Mouse (Mus musculus) CH12.LX (cell line): ENCODE results near the gene Flnc. TPM values are rescaled to one million over a fixed set of nuclear protein-coding genes. Genes with fewer than 3 reads are reported as not detected.
"Not testable (repeated sequence)": the region's sequence is repeated elsewhere in the genome, so short reads cannot be mapped to it uniquely, and the experiment has no call there.

Experiments
- DNase-seq: peaks from one replicate; pipeline ENCODE4 v3.0.0-alpha.2; 2013; ENCODE audit errors: extremely low read depth
- H3K27ac ChIP-seq: 2 replicates; pipeline ENCODE4 v1.5.1; 2012; ENCODE audit warnings: low read depth, mild to moderate bottlenecking, control low read depth, moderate library complexity; ENCODE audit not compliant: insufficient read depth
- H3K27me3 ChIP-seq: replicated peaks from 2 replicates; pipeline ENCODE3; 2012; ENCODE audit warnings: inconsistent platforms
- H3K36me3 ChIP-seq, 2 experiments: replicated peaks in 1 of 2; 2 replicates each; pipeline versions ENCODE3 to v1.6.1; 2012; ENCODE audit warnings: inconsistent platforms in 1 of 2, low read length in 1 of 2, mild to moderate bottlenecking in 1 of 2, mixed read lengths in 1 of 2, moderate library complexity in 1 of 2; ENCODE audit not compliant: control insufficient read depth in 1 of 2, insufficient read depth in 1 of 2
- H3K4me1 ChIP-seq, 2 experiments: 2 replicates each; pipeline ENCODE4 v1.6.1; 2012; ENCODE audit warnings: inconsistent platforms in 1 of 2, moderate library complexity in 1 of 2; ENCODE audit not compliant: insufficient read depth in 2 of 2, control insufficient read depth in 1 of 2
- H3K4me2 ChIP-seq: 2 replicates; pipeline ENCODE4 v1.6.1; 2012; ENCODE audit warnings: low read depth, mild to moderate bottlenecking, control low read depth; ENCODE audit not compliant: poor library complexity, insufficient read depth, severe bottlenecking
- H3K4me3 ChIP-seq, 3 experiments: fragments of 150-350 bp in 1 of 3; sonication (generic) in 1 of 3; replicated peaks in 1 of 3; 2 replicates each; pipeline versions ENCODE3 to v1.5.1; 2011 to 2012; ENCODE audit warnings: low read depth in 2 of 3, low read length in 2 of 3, mild to moderate bottlenecking in 2 of 3, moderate library complexity in 2 of 3, control low read depth in 1 of 3, improper control_type of control experiment in 1 of 3, inconsistent platforms in 1 of 3, mixed read lengths in 1 of 3; ENCODE audit not compliant: poor library complexity in 1 of 3
- H3K79me2 ChIP-seq: replicated peaks from 2 replicates; pipeline ENCODE4 v1.6.1; 2012; ENCODE audit warnings: mild to moderate bottlenecking, moderate library complexity; ENCODE audit not compliant: control insufficient read depth, poor library complexity, insufficient read depth, severe bottlenecking; ENCODE audit errors: extremely low read depth
- H3K9ac ChIP-seq: 2 replicates; pipeline ENCODE4 v1.6.1; 2012; ENCODE audit warnings: low read depth, mild to moderate bottlenecking, control low read depth, moderate library complexity; ENCODE audit not compliant: insufficient read depth
- H3K9me3 ChIP-seq: replicated peaks from 2 replicates; pipeline ENCODE3; 2012; ENCODE audit warnings: low read length, inconsistent platforms, mixed read lengths
- CTCF ChIP-seq, 2 experiments: IDR thresholded peaks in 1 of 2; conservative IDR thresholded peaks in 1 of 2; 2 replicates each; pipeline ENCODE4 v1.5.1; 2011 to 2012; ENCODE audit warnings: low read depth in 2 of 2, low read length in 2 of 2, improper control_type of control experiment in 1 of 2, inconsistent platforms in 1 of 2, mild to moderate bottlenecking in 1 of 2, moderate library complexity in 1 of 2
- ELF1 ChIP-seq: IDR thresholded peaks from 2 replicates; pipeline ENCODE4 v1.6.1; 2014; ENCODE audit warnings: low read depth, mild to moderate bottlenecking, inconsistent platforms, low read length, improper control_type of control experiment
- MAFK ChIP-seq: IDR thresholded peaks from 2 replicates; pipeline ENCODE4 v1.6.1; 2011; ENCODE audit warnings: low read length, improper control_type of control experiment; ENCODE audit not compliant: insufficient replicate concordance
- TBP ChIP-seq: conservative IDR thresholded peaks from 2 replicates; pipeline ENCODE4 v1.6.1; 2011; ENCODE audit warnings: low read depth, low read length, improper control_type of control experiment
- dilution Hi-C: fragments of 300-500 bp; cut with MboI; formaldehyde crosslinking; loops from 2 replicates; pipeline ENCODE4 v1.14.3; 2020; ENCODE audit warnings: low sequenced_read_pairs; ENCODE audit not compliant: extremely low pct_unique_long_range_greater_than_20kb, extremely low pct_ligation_motif_present
- in situ Hi-C: fragments of 300-500 bp; cut with MboI; formaldehyde crosslinking; loops from 3 replicates; pipeline ENCODE4 v1.14.3; 2019; ENCODE audit warnings: low sequenced_read_pairs, low pct_ligation_motif_present, low pct_unique_long_range_greater_than_20kb, mixed read lengths
- polyA plus RNA-seq: library from polyadenylated mRNA; unstranded; fragments of >175 nt; gene quantifications from 2 replicates; pipeline ENCODE4 v1.2.1, GENCODE M21; 2012; ENCODE audit warnings: low read depth; ENCODE audit not compliant: insufficient read length
- total RNA-seq, 2 experiments: library from RNA; depleted of rRNA; stranded (reverse); fragments of 300-350 nt in 1 of 2; fragments of >200 nt in 1 of 2; gene quantifications; 2 replicates each; pipeline ENCODE4 v1.2.3; 2012 to 2014

Gene Flnc
- total and polyA plus RNA-seq, 3 experiments, result 0.24 to 0.76 (median 0.60) TPM

GRCm38 (mm10) chr6:29389425-29389824 lies 43.6 kb upstream of the Flnc start:
- no peak overlapping the region; the same call in 1 of the 2 replicates for H3K9ac ChIP-seq

GRCm38 (mm10) chr6:29390500-29390899 lies 42.6 kb upstream of the Flnc start:
- not testable (repeated sequence) for DNase-seq, H3K36me3 ChIP-seq, H3K27ac ChIP-seq
- peaks cover 0 to 17% of the 10 kb centered on the region in 2 experiments; a peak in 2 of 4 replicates for H3K4me1 ChIP-seq
- peaks cover 46% of the 10 kb centered on the region for H3K27me3 ChIP-seq
- in situ Hi-C loops, result loop anchor here (25.0 kb wide), 1 partner anchor 247 kb away; no protein-coding TSS in a partner anchor
- 0 out of 2 replicates have a peak, but pooled peaks have one; percentile 30 for TF ChIP-seq MAFK
- peak; percentile 52; the same call in 1 of the 2 replicates for TF ChIP-seq ELF1
- peak; percentile 96 for TF ChIP-seq TBP
- TF ChIP-seq, all 38 proteins: peak for 3; not testable (repeated sequence) for 35
- H3K9ac ChIP-seq, H3K79me2 ChIP-seq, dilution Hi-C loops, H3K4me2 ChIP-seq, H3K4me3 ChIP-seq, H3K9me3 ChIP-seq: not testable (repeated sequence)

More at GRCm38 (mm10) chr6:29389425-29389824, 43.6 kb upstream of the Flnc start:
- Histone ChIP-seq H3K4me1 (peaks cover 0 to 16% of the 10 kb centered on the region in 2 experiments; a peak in 2 of 4 replicates), H3K4me3 (peak overlapping the region; percentile 44 to 48 (median 47))
- dilution Hi-C loops, result no loop called here
- TF ChIP-seq ELF1 (peak; percentile 55; the same call in 1 of the 2 replicates), CTCF (conservative IDR thresholded peaks at IDR 0.05 in 1 of 2, IDR thresholded peaks at IDR 0.05 in 1 of 2; ENCODE audit: low read depth in 2 of 2, low read length in 2 of 2) (no peak)
- TF ChIP-seq, all 38 proteins: peak for 1
- Histone ChIP-seq H3K27me3 (peaks cover 36% of the 10 kb centered on the region), H3K9me3 (no peaks in the 10 kb centered on the region), H3K4me2 (peak overlapping the region; percentile 83), H3K27ac (no peak overlapping the region), H3K36me3 (no peaks in the 10 kb centered on the region), H3K79me2 (no peaks in the 10 kb centered on the region)
- no peak for DNase-seq
- in situ Hi-C loops, result loop anchor here (25.0 kb wide), 1 partner anchor 248 kb away; no protein-coding TSS in a partner anchor

GRCm38 (mm10) chr6:29391241-29391640 lies 41.8 kb upstream of the Flnc start:
- in situ Hi-C loops, result loop anchor here (25.0 kb wide), 1 partner anchor 246 kb away; no protein-coding TSS in a partner anchor
- dilution Hi-C loops, DNase-seq, H3K9me3 ChIP-seq, H3K79me2 ChIP-seq, H3K4me3 ChIP-seq, H3K9ac ChIP-seq, H3K27ac ChIP-seq, H3K36me3 ChIP-seq, H3K4me2 ChIP-seq: not testable (repeated sequence)
- TF ChIP-seq TBP (peak; percentile 73; the same call in 1 of the 2 replicates), CTCF (conservative IDR thresholded peaks at IDR 0.05 in 1 of 2, IDR thresholded peaks at IDR 0.05 in 1 of 2; ENCODE audit: low read depth in 2 of 2, low read length in 2 of 2) (0 out of 4 replicates have a peak, but pooled peaks of 1 of the 2 experiments have one; percentile 4)
- H3K4me1 ChIP-seq, result peaks cover 0 to 22% of the 10 kb centered on the region in 2 experiments; a peak in 2 of 4 replicates
- peaks cover 53% of the 10 kb centered on the region for H3K27me3 ChIP-seq
